Mouse (Mus musculus) megakaryocyte, embryonic 14.5 days (primary cell): ENCODE measurements around the gene Rasgrp4.

Experiments used
- FLI1 ChIP-seq: IDR thresholded peaks from 2 replicates; pipeline ENCODE4 v1.6.1; 2012; ENCODE audit warnings: low read length, inconsistent platforms, mixed read lengths
- GATA1 ChIP-seq: IDR thresholded peaks from 3 replicates; pipeline ENCODE4 v1.6.1; 2012; ENCODE audit warnings: mixed read lengths, low read length, inconsistent platforms, borderline replicate concordance

DNA sequence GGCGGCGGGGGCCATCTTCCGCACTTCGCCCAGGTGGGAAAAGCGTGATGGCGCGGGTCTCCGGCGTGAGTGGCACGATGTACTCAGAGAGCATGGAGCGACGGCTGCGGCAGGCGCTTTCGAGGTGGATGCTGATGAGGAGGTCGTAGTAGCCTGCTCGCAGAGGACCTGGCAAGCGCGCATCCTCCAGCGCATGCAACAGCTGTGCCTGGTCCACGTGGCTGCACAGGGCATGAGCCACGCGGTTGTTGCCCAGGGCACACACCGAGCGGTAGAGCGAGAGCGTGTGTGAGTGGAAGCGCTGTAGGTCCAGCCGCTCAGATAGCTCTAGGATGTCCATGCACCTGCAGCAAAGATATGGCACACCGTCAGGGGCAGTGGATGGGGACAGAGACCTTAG is 48.7 kb upstream of the Rasgrp4 start:
- TF ChIP-seq GATA1 (no peak), FLI1 (no peak)
